Mouse (Mus musculus): ENCODE results near the gene Hs2st1. TPM values are rescaled to one million over a fixed set of nuclear protein-coding genes. Genes with fewer than 3 reads are reported as not detected.
A peak's percentile ranks its signal among the peaks of the same experiment; 100 is the strongest.
"Not testable (repeated sequence)": the region's sequence is repeated elsewhere in the genome, so short reads cannot be mapped to it uniquely, and the experiment has no call there.

Gene Hs2st1
- total RNA-seq (2017), result 15.8 and 16.8 TPM in 2 replicates

DNA sequence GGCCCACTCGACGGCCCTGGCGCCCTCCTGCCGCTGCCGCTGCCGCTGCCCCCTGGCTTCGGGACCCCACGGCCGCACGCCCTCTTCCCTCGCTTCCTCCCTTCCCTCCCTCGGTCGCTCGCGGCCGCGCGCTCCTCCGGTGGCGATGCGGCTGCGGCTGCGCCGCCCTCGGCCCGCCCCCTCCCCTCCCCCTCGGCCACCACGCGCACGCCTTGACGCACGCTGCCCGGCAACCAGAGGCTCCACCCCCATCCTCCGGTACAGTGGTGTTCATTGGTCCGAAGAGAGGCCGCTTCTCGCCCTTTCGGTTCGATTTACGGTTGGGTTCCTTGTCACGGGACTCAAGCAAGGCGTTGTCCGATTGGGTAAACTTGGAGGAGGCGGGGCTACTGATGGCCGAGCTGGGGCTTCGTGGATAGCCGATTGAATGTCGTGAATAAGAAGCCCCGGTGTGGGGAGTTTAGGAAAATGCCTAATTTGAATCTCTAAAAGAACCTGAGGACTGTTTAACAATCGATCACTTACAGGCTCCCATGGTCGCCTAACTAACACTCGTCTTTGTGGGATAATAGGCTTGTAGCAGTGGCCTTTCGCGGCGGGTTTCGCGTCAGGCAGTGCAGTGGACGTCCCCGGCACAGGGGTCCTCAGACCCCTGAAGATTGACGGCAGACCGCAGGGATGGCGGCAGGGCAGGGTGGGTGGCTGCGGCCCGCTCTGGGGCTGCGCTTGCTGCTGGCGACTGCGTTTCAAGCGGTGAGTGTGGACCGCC, at the start of gene Hs2st1, which contains the start of gene Selenof:
Gene Hs2st1 (minus strand): TSS at position 135 of the 769 bp plus-strand sequence.
Gene Selenof (plus strand): TSS at position 258 of the 769 bp plus-strand sequence.
- ATAC-seq (replicated peaks in 1 of 2; ENCODE audit: insufficient read depth in 1 of 2, low FRiP score in 2 of 2, low TSS enrichment in 1 of 2, low read depth in 1 of 2, poor library complexity in 2 of 2, severe bottlenecking in 2 of 2), result peak; percentile 97 to 98

DNA sequence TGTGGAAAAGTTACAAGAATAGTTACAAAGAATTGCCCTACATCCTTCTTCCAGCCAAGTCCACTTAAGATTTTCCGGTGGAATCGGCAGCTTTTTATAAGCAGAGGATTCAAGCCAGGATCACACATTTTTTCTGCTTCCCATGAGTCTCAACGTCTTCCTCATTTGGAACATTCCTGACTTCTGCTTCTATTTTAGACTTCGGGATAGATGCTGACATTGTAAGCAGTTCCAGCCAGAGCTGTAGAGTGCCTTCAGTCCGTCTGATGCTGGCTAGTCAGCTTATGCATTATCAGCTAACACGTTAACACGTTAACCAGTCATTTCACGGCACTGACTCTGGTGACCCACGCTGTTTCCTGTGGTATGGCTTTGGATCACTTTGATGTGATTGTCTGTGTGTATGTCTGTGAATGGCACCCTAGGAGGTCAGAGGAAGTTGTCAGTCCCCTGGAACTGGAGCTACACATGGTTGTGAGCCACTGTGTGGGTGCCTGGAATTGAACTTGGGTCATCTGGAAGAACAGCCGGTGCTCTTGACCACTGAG, 47.7 kb upstream of the Hs2st1 start:
- no peak; a peak in 1 of 4 replicates for ATAC-seq (replicated peaks in 1 of 2; ENCODE audit: insufficient read depth in 1 of 2, low FRiP score in 2 of 2, low TSS enrichment in 1 of 2, low read depth in 1 of 2, poor library complexity in 2 of 2, severe bottlenecking in 2 of 2)

DNA sequence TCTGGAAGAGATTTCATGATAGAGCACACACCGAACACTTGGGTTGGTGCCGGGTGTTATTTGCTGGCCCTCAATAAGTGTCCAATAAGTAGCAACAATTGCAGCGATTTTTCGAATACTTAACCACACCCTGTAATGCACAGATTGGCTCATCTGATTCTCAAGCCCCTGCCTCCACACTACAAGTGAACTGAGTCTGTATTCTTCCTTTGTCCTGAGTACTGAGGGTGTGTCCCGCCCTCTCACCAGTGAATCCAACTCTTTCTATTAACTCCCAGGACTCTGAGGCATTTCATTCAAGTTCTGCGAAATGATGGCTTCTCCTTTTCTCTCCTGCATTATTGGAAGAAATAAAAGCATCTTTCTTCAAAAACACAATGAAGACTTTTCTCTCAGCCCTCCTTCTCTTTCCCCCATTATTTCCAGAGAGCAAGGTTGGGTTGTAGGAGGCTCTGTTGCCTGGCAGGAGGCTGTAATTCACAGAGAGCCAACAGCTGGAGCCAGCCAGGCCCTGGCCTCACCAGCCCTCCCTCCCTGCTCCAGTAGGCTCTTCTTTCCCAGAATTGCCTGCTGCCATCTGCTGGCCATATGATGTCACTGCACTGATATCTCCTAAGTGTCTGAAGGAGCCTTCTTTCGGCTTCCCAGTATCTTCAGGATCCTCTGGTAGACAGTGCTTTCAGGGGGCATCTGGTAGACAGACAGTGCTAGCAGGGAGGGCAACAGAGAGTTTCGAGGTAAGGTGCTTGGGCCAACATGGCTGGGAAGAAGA, 46.9 kb upstream of the Hs2st1 start:
- peak; percentile 92 to 98 for ATAC-seq (replicated peaks in 1 of 2; ENCODE audit: insufficient read depth in 1 of 2, low FRiP score in 2 of 2, low TSS enrichment in 1 of 2, low read depth in 1 of 2, poor library complexity in 2 of 2, severe bottlenecking in 2 of 2)

DNA sequence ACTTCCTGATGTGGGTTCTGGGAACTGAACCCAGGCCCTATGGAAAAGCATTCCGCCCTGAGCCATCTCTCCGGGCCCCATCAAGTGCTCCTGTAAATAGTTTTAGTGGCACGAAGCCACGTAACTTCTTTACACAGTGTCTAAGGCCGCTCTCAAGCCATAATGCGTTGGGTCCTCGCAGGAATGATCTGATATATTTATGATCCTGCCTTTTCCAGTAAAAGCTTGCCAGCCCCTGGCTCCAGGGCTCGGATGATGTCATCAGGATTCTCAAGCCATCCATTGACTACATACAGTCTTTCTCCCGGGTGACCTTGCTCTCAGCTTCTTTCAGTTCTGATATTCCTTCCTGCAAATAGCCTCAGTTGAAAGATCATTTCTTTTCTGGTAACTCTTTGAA, 45.5 kb upstream of the Hs2st1 start:
- ATAC-seq (replicated peaks in 1 of 2; ENCODE audit: insufficient read depth in 1 of 2, low FRiP score in 2 of 2, low TSS enrichment in 1 of 2, low read depth in 1 of 2, poor library complexity in 2 of 2, severe bottlenecking in 2 of 2), result no peak

DNA sequence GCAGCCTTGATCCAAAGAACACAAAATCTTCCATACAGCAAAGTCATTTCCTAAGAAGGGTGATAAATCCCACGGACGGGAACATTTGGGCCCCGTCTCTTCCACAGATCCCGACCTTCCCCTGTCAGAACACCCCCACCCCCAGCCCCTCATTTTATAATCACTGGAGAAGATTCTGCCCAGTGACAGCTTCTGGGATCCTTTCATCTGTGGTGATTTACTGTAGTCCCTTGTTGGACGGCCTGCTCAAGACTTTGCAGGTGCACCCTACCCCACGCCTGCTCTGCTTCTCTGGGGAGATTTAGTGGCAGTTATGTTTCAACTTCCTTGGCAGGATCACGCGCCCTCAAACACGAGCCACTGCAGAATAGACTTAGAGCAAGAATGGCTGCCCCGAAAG, 44.7 kb upstream of the Hs2st1 start:
- ATAC-seq (replicated peaks in 1 of 2; ENCODE audit: insufficient read depth in 1 of 2, low FRiP score in 2 of 2, low TSS enrichment in 1 of 2, low read depth in 1 of 2, poor library complexity in 2 of 2, severe bottlenecking in 2 of 2), result no peak

DNA sequence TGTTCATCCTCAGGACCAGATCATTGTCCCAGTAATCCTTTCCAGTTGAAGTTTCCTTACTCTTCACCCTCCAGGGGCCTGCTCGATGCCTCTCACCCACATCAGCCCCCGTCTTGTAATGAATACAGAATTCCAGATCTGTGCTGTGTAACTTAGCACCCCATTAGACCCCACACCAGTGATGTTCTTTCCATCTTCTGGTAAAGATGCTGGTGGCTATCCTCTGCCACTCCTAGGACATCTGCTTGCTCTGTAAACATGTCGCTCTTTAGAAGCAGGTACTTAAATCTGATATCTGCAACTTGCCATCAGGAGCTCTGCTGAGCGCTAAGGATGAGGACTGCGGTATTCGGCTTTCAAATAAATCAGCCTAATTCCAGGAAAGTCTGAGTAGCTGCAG, 44.3 kb upstream of the Hs2st1 start:
- no peak for ATAC-seq (replicated peaks in 1 of 2; ENCODE audit: insufficient read depth in 1 of 2, low FRiP score in 2 of 2, low TSS enrichment in 1 of 2, low read depth in 1 of 2, poor library complexity in 2 of 2, severe bottlenecking in 2 of 2)

DNA sequence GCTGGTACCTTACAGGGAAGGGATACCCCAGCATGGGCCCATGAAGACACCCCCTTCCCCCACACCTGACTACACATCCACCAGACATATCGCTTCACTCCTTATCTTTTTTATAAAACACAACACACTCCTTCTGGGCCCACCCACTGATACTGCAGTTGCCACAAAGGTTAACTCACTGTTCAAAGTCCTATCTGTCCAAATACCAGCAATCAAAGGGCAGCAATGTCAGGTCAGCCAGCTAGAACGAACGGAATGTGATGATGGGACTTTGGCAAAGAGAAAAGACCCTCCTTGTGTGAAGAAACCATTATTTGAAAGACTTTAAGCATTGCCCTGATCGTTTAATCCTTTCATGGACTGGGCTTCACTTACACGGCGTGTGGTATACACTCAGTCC, 42.4 kb upstream of the Hs2st1 start:
- ATAC-seq (replicated peaks in 1 of 2; ENCODE audit: insufficient read depth in 1 of 2, low FRiP score in 2 of 2, low TSS enrichment in 1 of 2, low read depth in 1 of 2, poor library complexity in 2 of 2, severe bottlenecking in 2 of 2), result no peak

DNA sequence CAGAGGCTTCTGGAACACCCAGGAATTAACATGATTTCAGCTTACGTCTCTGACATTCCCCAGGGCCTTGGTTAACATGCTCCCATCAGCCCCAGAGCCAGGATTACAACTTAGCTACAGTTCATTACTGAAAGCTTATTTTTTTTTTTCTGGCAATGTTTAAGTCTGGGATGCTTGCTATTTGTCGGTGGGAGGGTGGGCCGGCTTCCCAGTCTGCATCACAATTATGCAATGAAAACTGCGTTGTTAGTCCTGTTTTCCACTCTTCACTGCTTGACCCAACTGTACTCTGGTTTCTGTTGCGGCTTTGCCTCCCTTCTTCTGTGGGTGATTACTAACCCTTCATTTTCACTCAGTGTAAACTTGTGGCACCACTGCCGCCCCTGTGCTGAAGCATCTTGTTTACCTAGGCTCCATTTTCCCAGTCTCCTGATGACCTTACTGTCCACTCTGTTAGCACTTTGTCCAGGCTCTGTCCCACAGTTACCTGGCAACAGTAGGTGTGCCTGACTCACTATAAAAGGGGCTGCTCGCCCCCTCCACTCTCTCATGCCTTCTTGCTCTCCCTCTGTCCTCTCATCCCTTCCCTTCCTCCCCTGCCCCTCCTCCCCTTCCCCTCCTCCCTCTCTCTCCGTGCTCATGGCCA, 41.8 kb upstream of the Hs2st1 start:
- no peak for ATAC-seq (replicated peaks in 1 of 2; ENCODE audit: insufficient read depth in 1 of 2, low FRiP score in 2 of 2, low TSS enrichment in 1 of 2, low read depth in 1 of 2, poor library complexity in 2 of 2, severe bottlenecking in 2 of 2)

DNA sequence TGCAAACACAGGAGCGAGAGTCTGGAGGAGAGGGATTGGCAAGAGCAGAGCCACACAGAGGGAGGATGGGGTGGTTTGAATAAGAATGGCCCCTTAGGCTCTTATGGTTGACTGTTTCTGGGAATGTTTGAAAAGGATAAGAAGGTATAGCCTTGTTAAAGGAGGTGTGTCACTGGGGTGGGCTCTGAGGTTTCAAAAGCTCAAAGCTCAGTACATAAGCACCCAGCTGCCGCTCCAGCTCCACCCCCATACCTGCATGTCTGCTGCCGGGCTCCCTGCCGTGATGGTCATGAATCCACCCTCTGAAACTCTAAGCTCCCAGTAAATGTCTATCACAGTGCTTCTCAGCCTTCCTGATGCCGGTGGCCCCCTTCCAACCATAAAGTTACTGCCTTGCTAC, 40.8 kb upstream of the Hs2st1 start:
- ATAC-seq (replicated peaks in 1 of 2; ENCODE audit: insufficient read depth in 1 of 2, low FRiP score in 2 of 2, low TSS enrichment in 1 of 2, low read depth in 1 of 2, poor library complexity in 2 of 2, severe bottlenecking in 2 of 2), result no peak

DNA sequence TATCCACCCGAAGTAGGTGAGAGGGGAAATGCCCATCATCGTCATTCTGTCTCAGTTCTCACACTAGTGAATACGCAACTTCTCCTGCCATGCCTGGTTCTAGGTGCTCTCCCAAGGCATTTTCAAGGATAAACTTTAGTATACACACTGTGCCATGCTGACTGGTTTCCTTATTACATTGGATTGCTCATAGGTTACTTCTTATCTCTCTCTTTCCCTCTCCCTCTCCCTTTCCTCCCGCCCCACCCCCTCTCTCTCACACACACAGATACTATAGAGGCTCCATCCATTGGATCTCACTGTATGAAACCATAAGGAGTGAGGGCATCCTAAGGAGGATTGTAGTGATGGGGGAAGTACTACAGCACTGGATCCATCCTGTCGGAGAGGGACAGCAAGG, 38.1 kb upstream of the Hs2st1 start:
- ATAC-seq (replicated peaks in 1 of 2; ENCODE audit: insufficient read depth in 1 of 2, low FRiP score in 2 of 2, low TSS enrichment in 1 of 2, low read depth in 1 of 2, poor library complexity in 2 of 2, severe bottlenecking in 2 of 2), result no peak

DNA sequence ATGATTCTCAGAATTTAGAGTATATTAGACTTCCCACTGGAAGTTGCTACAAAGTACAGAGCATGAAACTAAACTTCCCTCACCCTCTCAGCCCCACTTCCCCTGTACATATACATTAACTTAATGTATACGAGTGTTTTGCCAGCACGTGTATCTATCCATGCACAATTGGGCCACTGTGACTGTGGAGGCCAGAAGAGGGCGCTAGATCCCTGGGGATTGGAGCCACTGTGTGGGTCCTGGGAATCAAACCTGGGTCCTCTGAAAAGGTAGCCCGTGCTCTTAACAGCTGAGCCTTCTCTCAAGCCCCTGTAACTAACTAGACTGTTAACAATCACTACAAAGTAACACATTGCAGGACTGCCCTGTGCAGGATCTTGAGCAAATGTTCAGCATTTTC, 36.5 kb upstream of the Hs2st1 start:
- no peak for ATAC-seq (replicated peaks in 1 of 2; ENCODE audit: insufficient read depth in 1 of 2, low FRiP score in 2 of 2, low TSS enrichment in 1 of 2, low read depth in 1 of 2, poor library complexity in 2 of 2, severe bottlenecking in 2 of 2)

DNA sequence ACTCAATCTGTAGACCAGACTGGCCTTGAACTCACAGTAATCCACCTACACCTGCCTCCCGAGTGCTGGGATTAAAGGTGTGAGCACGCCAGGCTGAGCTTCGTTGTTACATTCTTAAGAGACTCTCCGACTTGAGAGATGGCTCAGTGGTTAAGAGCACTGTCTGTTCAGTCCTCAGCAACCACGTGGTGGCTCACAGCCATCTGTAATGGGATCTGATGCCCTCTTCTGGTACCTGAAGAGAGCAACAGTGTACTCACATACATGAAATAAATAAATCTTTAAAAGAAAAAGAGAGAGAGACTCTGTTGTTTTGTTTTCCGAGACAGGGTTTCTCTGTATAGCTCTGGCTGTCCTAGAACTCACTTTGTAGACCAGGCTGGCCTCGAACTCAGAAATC, 35.8 kb upstream of the Hs2st1 start:
- ATAC-seq (replicated peaks in 1 of 2; ENCODE audit: insufficient read depth in 1 of 2, low FRiP score in 2 of 2, low TSS enrichment in 1 of 2, low read depth in 1 of 2, poor library complexity in 2 of 2, severe bottlenecking in 2 of 2), result not testable (repeated sequence)

DNA sequence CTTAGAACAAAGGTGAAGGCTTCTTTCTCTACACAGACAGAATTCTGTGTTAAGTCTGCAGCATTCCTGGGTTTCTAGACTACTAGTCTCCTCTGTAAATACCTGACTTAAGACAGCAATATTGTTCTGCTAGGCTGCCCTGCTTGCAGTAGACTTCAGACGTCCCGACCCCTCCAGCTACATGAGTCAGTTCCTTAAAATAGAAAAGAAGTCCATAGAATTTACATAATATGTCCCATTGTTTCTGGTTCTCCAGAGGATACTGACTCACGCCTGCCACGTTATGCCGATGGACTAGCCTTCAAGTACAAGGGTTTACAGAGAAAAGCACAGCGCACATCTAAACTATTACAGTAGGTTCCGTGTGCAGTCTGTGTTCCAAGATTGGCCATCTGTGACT, 34.2 kb upstream of the Hs2st1 start:
- no peak for ATAC-seq (replicated peaks in 1 of 2; ENCODE audit: insufficient read depth in 1 of 2, low FRiP score in 2 of 2, low TSS enrichment in 1 of 2, low read depth in 1 of 2, poor library complexity in 2 of 2, severe bottlenecking in 2 of 2)

DNA sequence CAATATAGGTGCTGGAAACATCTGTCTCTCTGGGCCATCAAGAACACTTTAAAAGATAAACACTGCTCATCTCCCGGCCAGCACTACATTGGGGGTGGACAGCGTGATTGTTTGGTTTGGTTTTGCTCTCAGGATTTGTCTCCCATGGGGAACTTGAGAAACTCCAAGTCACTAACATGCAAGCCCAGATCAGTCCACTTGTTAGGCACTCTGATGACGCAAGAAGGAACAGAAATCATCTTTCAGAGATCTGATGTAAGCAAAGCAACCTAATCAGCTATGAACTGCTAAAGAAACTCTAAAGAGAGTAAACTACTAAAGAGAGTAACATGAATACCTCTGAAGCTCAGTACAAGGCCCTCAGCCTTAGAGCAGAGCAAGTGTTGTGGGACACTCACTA, 33.6 kb upstream of the Hs2st1 start:
- no peak for ATAC-seq (replicated peaks in 1 of 2; ENCODE audit: insufficient read depth in 1 of 2, low FRiP score in 2 of 2, low TSS enrichment in 1 of 2, low read depth in 1 of 2, poor library complexity in 2 of 2, severe bottlenecking in 2 of 2)

DNA sequence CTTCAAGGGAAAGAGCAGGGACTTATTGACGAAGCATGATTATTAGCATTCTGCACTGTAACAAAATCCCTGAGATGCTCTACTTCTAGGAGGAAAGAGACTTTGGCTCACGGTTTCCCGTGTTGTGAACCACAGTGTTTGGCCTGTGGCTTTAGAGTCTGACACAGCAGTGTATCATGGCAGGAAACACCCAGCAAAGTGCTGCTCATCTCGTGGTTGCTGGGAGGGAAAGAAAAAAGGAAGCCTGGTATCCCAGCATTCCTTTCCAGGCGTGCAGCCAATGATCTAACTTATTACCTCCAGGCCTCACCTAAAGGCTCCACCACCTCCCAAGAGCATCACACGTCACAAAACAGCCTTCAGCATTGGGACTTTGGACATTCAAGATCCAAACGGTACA, 32.8 kb upstream of the Hs2st1 start:
- no peak for ATAC-seq (replicated peaks in 1 of 2; ENCODE audit: insufficient read depth in 1 of 2, low FRiP score in 2 of 2, low TSS enrichment in 1 of 2, low read depth in 1 of 2, poor library complexity in 2 of 2, severe bottlenecking in 2 of 2)

DNA sequence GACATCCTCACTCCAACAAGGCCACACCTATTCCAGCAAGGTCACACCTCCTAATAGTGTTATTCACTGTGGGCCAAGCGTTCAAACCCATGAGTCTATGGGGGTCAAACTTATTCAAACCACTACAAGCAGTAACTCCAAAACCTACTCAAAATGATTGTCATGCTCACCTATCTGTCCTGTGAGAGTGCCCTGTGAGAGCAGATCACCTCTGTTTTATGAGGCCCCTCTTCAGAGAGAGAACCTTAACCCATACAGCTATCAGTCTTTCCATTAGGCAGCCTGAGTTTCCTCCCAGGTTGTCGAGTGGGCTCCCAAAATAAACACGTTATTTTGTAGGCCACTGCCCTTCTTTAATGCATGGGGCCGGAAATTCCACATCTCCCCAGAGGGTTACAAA, 32.4 kb upstream of the Hs2st1 start:
- ATAC-seq (replicated peaks in 1 of 2; ENCODE audit: insufficient read depth in 1 of 2, low FRiP score in 2 of 2, low TSS enrichment in 1 of 2, low read depth in 1 of 2, poor library complexity in 2 of 2, severe bottlenecking in 2 of 2), result no peak

DNA sequence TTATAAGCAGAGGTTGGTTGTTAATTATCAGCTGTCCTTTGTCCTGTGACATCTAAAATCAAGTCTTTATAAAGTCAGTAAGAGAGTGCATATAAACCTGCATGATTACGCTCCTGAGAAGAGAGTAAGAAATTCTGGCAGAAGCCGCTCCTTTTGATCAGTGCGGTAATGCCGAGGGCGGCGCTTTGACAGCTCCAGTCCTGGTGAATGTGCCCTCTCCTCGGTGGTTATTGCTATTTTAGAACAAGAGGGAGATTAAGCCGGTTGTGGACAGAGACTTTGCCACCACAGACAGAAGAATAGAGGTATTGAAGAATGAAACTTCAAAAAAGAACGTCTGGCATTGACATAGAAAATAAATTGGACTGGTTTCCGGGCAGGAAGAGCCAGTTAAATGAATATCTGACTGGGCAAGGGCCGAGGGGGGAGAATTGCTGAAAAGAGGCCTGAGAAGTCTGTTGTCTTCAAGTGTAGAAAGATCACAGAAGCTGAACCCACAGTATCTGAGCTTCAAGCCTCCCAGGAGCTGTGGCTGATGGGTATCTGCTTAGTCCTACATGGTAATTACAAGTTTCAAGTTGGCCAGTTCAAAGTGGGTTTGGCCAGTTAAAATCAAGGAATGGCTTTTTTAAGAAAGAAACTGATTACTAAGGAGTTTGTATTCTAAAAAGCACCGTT, 27.9 kb upstream of the Hs2st1 start:
- no peak for ATAC-seq (replicated peaks in 1 of 2; ENCODE audit: insufficient read depth in 1 of 2, low FRiP score in 2 of 2, low TSS enrichment in 1 of 2, low read depth in 1 of 2, poor library complexity in 2 of 2, severe bottlenecking in 2 of 2)

All from hematopoietic stem cell, adult 5-6 weeks (primary cell).